Mouse (Mus musculus): ENCODE measurements around the gene Spata13. TPM values are rescaled to one million over a fixed set of nuclear protein-coding genes. Genes with fewer than 3 reads are reported as not detected.

The Spata13 gene
- total RNA-seq, 1 experiment from 2014 or later: 33.3 TPM

DNA sequence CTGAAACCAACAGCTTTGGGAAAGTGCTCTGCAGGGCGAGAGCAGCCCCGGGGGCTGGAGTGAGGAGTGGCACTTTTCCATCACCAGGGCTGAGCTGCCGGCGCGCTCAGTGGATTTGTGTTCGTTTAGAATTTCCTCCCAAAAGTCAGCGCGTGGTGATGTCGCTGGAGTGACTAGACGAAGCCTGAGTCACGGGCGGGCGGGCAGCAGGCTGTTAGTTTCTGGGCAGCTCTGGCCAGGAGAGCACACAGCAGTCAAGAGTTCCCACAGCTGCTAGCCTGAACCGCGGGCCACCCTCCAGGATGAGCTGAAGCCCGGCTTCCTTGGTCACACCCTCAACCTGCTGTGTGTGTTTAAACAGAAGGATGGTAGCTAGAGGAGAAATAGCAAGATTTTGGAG is 99.0 kb downstream of the Spata13 start:
- ATAC-seq (replicated peaks in 1 of 2; ENCODE audit: insufficient read depth in 1 of 2, low FRiP score in 2 of 2, low TSS enrichment in 1 of 2, low read depth in 1 of 2, poor library complexity in 2 of 2, severe bottlenecking in 2 of 2): peak; percentile 10 to 20; a peak in 1 of 4 replicates

DNA sequence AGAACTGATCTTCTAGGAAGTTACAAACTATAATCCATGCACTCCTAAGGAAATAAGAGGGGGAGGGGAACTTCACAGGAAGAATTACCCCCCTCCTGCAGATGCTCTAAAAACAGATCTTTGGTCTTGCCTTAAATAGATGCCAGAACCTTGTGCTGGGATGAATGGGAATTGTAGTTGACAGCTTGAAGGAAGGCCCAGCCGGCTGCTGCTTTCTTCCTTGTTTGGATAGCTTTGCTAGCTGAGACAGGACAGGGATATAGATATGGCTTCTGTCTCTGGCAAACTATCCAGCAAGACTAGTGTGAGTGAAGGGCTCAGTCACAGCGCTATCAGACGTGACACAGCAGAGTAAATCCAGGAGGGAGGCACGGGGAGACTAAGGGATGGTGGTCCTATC is 99.9 kb downstream of the Spata13 start:
- ATAC-seq (replicated peaks in 1 of 2; ENCODE audit: insufficient read depth in 1 of 2, low FRiP score in 2 of 2, low TSS enrichment in 1 of 2, low read depth in 1 of 2, poor library complexity in 2 of 2, severe bottlenecking in 2 of 2): no peak

DNA sequence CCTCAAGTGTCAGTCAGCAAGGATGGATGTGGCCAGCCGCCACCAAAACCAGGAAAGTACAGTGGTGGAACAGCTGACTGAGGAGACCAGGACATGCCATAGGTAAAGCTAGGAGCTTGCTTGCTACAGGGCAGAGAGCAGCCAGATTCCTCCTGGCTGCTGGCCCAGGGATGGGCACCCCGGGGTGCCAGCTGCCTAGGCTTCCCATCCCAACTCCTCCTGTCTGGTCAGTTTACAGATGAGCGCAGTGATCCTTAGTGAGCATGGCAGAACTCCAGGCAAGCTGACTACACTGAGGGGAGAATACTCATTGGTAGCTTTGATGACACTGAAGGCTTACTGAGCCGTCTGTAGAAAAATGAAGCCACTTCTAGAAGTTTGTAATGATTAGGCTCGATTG is 101.4 kb downstream of the Spata13 start:
- ATAC-seq (replicated peaks in 1 of 2; ENCODE audit: insufficient read depth in 1 of 2, low FRiP score in 2 of 2, low TSS enrichment in 1 of 2, low read depth in 1 of 2, poor library complexity in 2 of 2, severe bottlenecking in 2 of 2): no peak

DNA sequence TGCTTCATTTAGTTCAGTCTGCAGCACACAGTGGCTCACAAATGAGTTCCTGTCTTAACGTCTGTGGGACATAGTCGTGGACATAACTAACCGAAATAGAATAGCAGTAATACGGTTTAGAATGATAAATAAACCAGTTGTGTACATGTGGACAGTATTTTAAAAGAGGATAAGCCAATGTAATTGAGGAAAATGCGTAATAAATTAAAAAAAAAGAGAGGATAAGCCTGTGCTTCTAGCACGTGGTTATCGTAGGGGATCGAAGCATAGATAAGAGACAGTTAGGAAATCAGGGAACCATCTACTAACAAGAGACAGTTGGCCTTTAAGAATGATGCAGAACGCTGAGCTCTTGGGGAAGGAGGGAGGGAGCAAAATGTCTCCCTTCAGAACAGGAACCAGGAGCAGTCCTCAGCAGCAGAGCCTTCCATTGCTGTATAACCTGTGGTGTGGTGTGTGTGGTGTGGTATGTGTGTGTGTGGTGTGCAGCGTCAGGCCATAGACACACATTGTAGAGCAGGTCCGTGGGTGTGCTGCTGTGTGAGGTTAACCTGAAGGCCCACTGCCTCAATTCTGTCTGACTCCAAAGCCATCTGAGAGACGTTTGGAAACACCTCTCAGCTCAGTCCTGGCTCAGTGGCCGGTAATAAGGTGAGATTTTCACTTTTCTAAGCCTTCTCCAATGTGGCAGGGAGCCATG is 102.2 kb downstream of the Spata13 start:
- ATAC-seq (replicated peaks in 1 of 2; ENCODE audit: insufficient read depth in 1 of 2, low FRiP score in 2 of 2, low TSS enrichment in 1 of 2, low read depth in 1 of 2, poor library complexity in 2 of 2, severe bottlenecking in 2 of 2): peak; percentile 17 to 19; a peak in 2 of 4 replicates

DNA sequence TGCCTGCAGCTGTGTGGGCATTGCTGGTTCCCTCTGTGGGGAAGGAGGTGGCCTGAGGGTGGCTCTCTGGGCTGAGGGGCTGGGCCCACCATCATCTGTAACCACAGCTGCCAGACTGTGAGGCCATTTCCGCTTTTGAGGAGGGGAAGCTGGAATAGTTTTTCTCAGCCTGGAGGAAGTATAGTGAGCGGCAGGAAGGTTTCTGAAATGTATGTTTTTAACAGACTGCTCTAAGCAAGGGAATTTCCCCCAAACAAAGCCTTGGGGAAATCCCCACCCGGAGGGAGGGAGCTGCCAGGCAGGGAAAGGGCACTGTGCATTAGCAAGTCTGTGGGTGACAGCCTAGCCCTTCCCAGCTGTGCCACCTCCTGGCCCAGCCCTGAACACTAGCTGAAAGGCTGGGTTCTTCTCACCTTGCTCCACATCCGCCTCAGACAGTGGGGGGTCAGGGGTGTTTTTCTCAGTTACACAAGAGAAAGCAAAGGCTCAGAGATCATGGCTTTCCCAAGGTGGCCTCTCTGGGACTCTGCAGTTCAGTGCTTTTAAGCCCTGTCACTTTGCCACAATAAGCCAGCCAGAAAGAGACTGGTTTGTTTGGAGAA is 102.9 kb downstream of the Spata13 start:
- peak; percentile 73 to 82 for ATAC-seq (replicated peaks in 1 of 2; ENCODE audit: insufficient read depth in 1 of 2, low FRiP score in 2 of 2, low TSS enrichment in 1 of 2, low read depth in 1 of 2, poor library complexity in 2 of 2, severe bottlenecking in 2 of 2)

DNA sequence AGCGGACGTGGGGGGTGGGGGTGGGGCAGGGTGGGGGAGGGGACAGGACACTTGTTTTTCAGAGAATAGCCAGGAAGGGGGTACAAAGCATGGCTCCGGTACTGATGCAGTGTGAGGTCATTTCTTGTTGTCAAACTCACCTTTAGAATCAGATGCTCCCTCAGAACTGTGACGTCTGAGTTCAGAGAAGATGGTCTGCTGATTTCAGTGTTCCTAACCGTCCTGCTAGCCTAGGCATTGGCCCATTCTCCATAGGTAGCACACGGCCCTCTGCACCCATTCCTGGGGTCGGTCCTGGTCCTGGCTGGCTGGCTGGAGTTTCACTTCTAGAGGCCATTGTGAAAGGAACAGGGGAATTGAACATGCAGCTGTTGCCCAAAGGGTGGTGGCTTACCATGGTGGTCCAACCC is 103.4 kb downstream of the Spata13 start:
- ATAC-seq (replicated peaks in 1 of 2; ENCODE audit: insufficient read depth in 1 of 2, low FRiP score in 2 of 2, low TSS enrichment in 1 of 2, low read depth in 1 of 2, poor library complexity in 2 of 2, severe bottlenecking in 2 of 2): no peak

DNA sequence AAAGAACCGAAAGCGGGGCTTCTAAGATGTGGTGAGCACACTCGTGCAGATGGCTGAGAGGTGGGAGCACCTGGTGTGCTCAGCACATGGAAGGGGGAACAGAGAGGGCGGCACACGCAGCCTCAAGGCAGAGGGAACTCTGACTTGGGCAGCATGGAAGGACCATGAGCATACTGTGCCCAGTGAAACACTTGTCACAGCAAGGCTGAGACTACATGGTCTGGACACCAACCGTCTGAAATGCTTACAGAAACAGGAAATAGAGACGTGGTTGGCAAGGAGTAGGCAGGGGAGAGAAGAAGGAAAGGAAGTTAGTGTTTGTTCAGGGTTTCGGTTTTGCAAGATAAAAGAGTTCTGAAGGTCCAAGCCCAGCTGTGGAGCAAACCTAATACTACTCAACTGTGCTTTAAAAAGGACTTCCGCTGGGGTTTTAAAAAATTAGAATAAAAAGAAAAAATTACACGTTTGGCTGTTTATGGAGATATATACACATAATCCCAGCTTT is 104.7 kb downstream of the Spata13 start:
- ATAC-seq (replicated peaks in 1 of 2; ENCODE audit: insufficient read depth in 1 of 2, low FRiP score in 2 of 2, low TSS enrichment in 1 of 2, low read depth in 1 of 2, poor library complexity in 2 of 2, severe bottlenecking in 2 of 2): peak; percentile 19 to 34

DNA sequence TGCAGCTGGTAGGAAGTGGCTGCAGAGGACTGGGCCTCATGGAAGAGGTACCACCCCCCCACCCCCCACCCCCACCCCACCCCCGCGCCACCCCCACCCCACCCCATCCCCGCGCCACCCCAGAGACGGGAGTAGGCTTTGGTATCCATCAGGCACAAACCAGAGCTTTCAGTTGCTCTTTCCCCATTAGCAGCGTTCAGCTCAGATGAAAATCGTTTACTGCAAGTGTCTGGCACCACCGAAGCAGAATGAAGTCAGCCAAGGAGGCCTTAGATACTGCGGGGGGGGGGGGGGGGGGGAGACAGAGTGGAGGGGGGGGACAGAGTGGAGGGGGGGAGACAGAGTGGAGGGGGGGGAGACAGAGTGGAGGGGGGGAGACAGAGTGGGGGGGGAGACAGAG is 105.4 kb downstream of the Spata13 start:
- ATAC-seq (replicated peaks in 1 of 2; ENCODE audit: insufficient read depth in 1 of 2, low FRiP score in 2 of 2, low TSS enrichment in 1 of 2, low read depth in 1 of 2, poor library complexity in 2 of 2, severe bottlenecking in 2 of 2): no peak

DNA sequence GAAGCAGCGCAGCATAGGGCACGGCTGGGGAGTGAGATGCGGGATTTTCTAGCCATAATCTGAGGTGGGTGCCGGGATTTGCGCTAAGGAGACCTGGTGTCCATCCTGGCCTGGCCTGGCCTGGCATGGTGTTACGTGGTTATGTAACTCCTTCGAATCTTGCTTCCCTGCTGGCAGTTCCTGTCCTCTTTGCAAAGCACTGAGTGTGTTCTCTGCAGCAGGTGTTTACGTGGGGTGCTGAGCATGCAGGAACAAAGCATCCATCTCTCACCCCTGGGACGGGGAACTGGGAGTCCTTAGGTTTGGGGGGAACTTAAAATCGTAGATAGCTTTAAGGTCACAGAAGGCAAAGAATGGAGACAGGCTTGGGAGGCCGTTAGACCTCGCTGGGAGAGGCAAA is 105.8 kb downstream of the Spata13 start:
- no peak for ATAC-seq (replicated peaks in 1 of 2; ENCODE audit: insufficient read depth in 1 of 2, low FRiP score in 2 of 2, low TSS enrichment in 1 of 2, low read depth in 1 of 2, poor library complexity in 2 of 2, severe bottlenecking in 2 of 2)

DNA sequence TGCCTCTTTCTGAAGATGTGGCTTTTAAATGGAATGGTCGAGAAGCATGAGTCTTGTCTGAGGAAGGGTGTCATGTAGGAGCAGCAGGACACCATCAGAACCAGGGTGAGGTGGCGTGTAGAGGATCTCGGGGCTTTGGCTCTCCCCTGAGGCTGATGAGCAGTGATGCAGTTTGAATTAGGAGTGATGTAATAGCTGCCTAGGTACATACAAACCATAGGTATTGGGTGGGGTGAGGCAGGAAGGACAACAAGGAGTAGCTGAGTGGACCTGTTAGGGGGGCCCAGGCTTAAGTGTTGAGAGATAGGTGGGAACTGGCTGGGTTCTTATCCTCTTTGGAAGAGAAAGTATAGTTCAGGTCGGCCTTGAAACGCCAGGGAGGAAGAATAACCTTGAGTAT is 106.7 kb downstream of the Spata13 start:
- ATAC-seq (replicated peaks in 1 of 2; ENCODE audit: insufficient read depth in 1 of 2, low FRiP score in 2 of 2, low TSS enrichment in 1 of 2, low read depth in 1 of 2, poor library complexity in 2 of 2, severe bottlenecking in 2 of 2): no peak

DNA sequence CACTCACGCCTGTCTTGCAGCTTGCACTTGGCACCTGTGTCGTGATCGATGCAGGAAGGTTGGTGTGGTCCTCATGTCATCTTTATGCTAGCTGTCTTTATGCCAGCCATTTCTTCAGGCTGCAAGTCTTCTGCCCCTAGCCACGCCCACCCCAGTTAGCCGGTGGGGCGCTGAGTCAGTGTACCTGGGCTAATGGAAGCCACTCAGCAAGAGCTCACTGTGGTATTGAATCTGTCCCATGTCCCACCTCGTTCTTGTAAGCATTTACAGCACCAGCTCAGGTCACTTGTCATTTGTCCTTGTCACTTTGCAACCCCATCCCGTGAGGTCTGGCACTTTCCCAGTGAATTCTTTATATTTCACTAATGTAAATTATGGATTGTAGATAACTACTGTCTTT is 107.2 kb downstream of the Spata13 start:
- ATAC-seq (replicated peaks in 1 of 2; ENCODE audit: insufficient read depth in 1 of 2, low FRiP score in 2 of 2, low TSS enrichment in 1 of 2, low read depth in 1 of 2, poor library complexity in 2 of 2, severe bottlenecking in 2 of 2): no peak

DNA sequence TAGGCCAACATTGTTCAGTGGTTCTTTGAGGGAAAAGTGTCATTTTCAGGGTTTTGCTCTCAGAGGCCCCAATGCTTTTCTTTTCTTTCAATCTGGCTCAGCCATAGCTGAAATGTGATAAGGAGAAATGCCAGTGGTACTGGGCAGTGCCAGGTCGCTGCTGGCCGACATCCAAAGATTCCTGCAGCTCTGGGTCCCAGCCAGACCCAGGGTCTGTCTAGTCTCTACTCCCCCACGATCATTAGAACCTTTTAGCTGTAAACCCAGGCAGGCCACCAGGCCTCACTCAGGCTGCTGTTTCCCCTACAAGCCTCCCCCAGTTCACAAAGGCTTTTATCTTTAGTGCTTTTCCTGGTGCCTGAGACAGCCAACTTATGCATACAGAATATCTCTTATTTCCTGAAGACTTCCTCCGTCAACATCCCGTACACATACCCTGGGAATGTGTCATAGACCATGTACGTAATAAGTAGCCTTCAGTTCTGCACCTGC is 107.7 kb downstream of the Spata13 start:
- ATAC-seq (replicated peaks in 1 of 2; ENCODE audit: insufficient read depth in 1 of 2, low FRiP score in 2 of 2, low TSS enrichment in 1 of 2, low read depth in 1 of 2, poor library complexity in 2 of 2, severe bottlenecking in 2 of 2): no peak

DNA sequence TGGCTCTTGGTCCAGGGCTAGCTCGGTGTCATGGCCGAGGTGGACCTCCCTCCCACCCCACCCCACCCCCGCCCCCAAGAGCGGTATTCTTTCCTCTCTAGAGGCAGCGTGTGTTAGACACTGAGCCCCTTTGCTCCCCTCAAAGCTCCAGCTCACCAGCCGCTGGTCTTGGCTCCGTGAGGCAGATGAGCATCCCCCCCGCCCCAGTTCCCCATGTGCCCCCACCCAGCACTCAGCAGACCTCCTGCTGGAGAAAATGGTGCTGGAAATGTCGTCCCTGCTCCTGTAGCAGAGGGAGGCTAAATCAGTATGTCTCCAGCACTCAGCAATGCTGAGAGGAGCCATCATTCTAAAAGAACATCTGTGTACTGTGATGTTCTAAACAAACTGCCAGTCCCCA is 109.9 kb downstream of the Spata13 start:
- no peak for ATAC-seq (replicated peaks in 1 of 2; ENCODE audit: insufficient read depth in 1 of 2, low FRiP score in 2 of 2, low TSS enrichment in 1 of 2, low read depth in 1 of 2, poor library complexity in 2 of 2, severe bottlenecking in 2 of 2)

DNA sequence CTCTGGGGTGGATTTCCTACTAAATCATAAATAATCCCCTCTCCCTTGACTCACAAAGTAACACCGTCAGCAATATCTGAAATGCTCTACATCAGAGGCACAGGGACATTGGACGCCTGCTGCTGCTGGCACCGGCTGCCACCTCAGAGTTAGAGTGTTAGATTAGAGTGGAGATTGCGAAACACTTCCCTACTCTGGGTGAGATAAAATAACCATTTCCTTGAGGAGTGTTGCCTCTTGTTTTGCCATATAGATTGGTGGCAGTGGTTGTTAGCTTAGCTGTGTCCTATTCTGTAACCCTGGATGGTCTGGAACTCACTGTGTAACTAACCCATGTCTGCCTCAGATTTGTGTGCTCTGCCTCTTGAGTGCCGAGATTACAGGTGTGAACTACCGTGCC is 111.4 kb downstream of the Spata13 start:
- peak; percentile 16 to 24; a peak in 1 of 4 replicates for ATAC-seq (replicated peaks in 1 of 2; ENCODE audit: insufficient read depth in 1 of 2, low FRiP score in 2 of 2, low TSS enrichment in 1 of 2, low read depth in 1 of 2, poor library complexity in 2 of 2, severe bottlenecking in 2 of 2)

DNA sequence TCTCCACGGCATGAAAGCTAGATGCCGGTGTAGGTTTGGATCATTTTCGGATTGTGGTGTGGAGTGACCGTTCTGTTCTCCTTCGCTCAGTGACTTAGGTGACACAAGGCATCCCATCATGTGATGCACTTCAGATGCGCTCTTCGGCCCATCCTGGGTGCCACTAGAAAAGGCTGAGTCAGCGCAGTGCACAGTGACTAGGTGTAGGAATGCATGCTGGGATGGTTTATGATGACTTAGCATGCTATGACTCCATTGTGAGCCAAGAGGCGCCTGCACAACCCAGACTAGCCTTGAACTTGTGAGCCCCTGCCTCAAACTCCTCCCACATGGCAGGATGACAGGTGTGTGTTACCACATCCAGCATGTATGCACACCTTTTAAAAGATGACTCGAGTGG is 112.3 kb downstream of the Spata13 start:
- no peak for ATAC-seq (replicated peaks in 1 of 2; ENCODE audit: insufficient read depth in 1 of 2, low FRiP score in 2 of 2, low TSS enrichment in 1 of 2, low read depth in 1 of 2, poor library complexity in 2 of 2, severe bottlenecking in 2 of 2)

DNA sequence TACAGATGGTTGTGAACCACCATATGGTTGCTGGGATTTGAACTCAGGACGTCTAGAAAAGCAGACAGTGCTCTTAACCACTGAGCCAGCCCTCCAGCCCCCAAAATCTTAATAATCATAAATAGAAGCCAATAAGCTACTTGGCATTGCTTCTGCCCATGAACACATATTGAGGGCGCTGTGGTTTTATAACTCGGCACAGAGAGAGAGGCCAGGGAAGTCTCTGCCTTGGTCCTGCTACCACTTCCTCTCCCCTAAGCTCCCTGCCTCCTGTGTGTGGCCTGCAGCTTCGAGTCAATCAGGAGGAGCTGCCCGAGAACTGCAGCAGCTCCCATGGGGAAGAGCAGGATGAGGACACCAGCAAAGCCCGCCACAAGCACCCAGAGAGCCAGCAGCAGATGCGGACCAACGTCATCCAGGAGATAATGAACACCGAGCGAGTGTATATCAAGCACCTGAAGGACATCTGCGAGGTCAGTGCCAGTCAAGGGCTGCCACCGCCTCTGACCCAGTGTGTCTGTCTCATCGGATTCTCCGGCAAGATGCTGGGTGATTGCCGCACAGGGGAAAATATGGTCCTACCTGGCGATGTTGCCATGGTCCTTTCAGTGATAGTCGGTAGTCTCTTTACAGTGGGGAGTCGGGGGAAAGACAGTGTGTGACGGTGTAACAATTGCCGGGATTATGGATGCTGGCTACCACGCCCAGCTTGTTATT is 113.5 kb downstream of the Spata13 start:
- peak; percentile 20 to 50; a peak in 3 of 4 replicates for ATAC-seq (replicated peaks in 1 of 2; ENCODE audit: insufficient read depth in 1 of 2, low FRiP score in 2 of 2, low TSS enrichment in 1 of 2, low read depth in 1 of 2, poor library complexity in 2 of 2, severe bottlenecking in 2 of 2)

DNA sequence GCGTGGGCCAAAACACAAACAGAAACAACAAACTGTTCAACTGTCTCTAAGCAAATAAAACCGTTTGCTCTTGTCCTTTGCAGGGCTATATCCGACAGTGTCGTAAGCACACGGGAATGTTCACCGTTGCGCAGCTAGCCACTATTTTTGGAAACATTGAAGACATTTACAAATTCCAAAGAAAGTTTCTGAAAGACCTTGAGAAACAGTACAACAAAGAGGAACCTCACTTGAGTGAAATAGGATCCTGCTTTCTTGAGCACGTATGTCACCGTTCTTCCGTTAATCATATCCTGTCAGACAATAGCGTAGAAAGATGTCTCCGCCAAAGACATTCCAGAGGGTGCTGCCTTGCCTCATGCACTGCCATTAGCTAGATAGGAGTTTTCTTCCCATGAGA is 116.1 kb downstream of the Spata13 start:
- ATAC-seq (replicated peaks in 1 of 2; ENCODE audit: insufficient read depth in 1 of 2, low FRiP score in 2 of 2, low TSS enrichment in 1 of 2, low read depth in 1 of 2, poor library complexity in 2 of 2, severe bottlenecking in 2 of 2): peak in 1 of 2 experiments; percentile 24; a peak in 1 of 4 replicates

DNA sequence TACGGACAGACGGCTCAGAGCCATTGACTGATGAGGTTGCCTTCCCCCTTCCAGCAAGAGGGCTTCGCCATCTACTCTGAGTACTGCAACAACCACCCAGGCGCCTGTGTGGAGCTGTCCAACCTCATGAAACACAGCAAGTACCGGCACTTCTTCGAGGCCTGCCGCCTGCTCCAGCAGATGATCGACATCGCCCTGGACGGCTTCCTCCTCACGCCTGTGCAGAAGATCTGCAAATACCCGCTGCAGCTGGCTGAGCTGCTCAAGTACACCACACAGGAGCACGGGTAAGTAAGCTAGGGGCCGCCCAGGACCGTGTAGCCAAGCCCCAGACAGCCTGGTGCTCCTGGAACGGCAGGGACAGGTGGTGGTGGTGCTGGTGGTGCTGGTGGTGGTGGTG is 117.8 kb downstream of the Spata13 start:
- ATAC-seq (replicated peaks in 1 of 2; ENCODE audit: insufficient read depth in 1 of 2, low FRiP score in 2 of 2, low TSS enrichment in 1 of 2, low read depth in 1 of 2, poor library complexity in 2 of 2, severe bottlenecking in 2 of 2): no peak

All from hematopoietic stem cell, adult 5-6 weeks (primary cell).